8 mouse cellular contexts compared by ENCODE assay signal in the genomic region with DNA sequence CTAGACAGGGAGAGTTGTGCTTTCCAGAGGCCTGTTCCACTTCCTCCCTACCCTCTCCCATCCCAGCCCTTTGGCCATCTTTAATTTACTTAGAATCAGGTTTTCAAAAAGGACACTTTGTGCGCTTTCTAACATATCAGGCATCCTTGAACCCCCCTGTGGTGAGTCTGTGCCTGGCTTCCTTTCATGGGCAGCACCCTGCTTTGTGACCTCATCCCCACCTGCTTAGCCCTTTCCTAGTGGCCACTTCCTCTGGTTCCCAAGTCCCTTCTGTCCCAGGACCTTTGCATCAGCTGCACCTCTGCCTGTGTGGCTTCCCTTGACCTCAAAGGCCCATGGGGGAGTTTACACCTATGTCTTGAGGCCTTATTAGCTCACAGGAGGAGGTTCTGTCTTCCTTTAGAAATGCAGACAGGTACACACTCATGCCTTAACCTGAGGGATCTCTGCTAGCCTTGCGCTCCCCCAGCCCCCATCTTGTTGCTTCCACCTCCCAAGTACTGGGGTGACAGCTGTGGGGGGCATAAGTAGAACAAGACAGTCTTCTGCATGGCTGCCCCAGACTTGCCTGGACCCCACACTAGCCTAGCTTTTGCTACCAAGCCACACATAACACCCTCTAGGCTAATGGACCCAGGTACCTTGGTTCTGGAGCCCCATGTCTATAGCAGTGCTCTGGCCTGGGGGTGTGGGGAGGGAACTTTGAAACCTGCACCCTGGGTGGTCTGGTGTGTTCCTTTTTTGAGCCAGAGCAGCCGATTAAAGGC. TPM values are rescaled to one million over a fixed set of nuclear protein-coding genes. Genes with fewer than 3 reads are reported as not detected.
DNase-seq lines count a peak whose midpoint lies in the region; ATAC-seq and TF ChIP-seq lines count a peak whose summit lies in the region.

No protein-coding gene starts in this region.

- TF ChIP-seq RAD21 in MEL (IDR thresholded peaks at IDR 0.05; ENCODE audit: low read depth, low read length) = no peak

- 86% methylated on average over 3 of the region's 3 CpGs for WGBS in heart, embryonic 11.5 days (ENCODE audit: insufficient replicate concordance)
- WGBS in heart, embryonic 16.5 days = 82% methylated on average over 3 of the region's 3 CpGs
- 90% methylated on average over 3 of the region's 3 CpGs for WGBS in midbrain, embryonic 11.5 days

- intact Hi-C loops in heart, postnatal 36 days (cut with DNase I) = no loop called here

- H3K4me2 ChIP-seq in heart, embryonic 11.5 days = peak overlapping the region; percentile 80
- peak overlapping the region; percentile 85 for H3K4me2 ChIP-seq in heart, embryonic 16.5 days (ENCODE audit: low read depth, low read length)
- peak overlapping the region; percentile 90 for H3K4me2 ChIP-seq in midbrain, embryonic 11.5 days

- no peak for ATAC-seq in heart, embryonic 11.5 days (replicated peaks; ENCODE audit: insufficient number of reproducible peaks, low FRiP score, low TSS enrichment)
- no peak for ATAC-seq in heart, embryonic 16.5 days (replicated peaks; ENCODE audit: extremely low read depth, insufficient read depth, low FRiP score)
- ATAC-seq in midbrain, embryonic 11.5 days (ENCODE audit: low FRiP score) = no peak

- TF ChIP-seq EP300 in MEL (IDR thresholded peaks at IDR 0.05; ENCODE audit: low read depth in 1 of 2, low read length in 2 of 2) = no peak

- no peak for TF ChIP-seq CTCF in MEL (IDR thresholded peaks at IDR 0.05 in 2 of 3, conservative IDR thresholded peaks at IDR 0.05 in 1 of 3; ENCODE audit: control insufficient read depth in 1 of 3, insufficient read depth in 1 of 3, low read depth in 2 of 3, low read length in 3 of 3, poor library complexity in 1 of 3, severe bottlenecking in 1 of 3)

- no peaks in the 10 kb centered on the region for H3K27me3 ChIP-seq in heart, embryonic 11.5 days (ENCODE audit: control insufficient read depth, insufficient read depth, low read length)
- H3K27me3 ChIP-seq in MEL (ENCODE audit: control insufficient read depth in 1 of 2, insufficient read depth in 2 of 2, low read length in 2 of 2) = no peaks in the 10 kb centered on the region
- no peaks in the 10 kb centered on the region for H3K27me3 ChIP-seq in heart, embryonic 16.5 days (ENCODE audit: control insufficient read depth, insufficient read depth, low read length)
- H3K27me3 ChIP-seq in midbrain, embryonic 11.5 days (ENCODE audit: control insufficient read depth, insufficient read depth, low read length) = no peaks in the 10 kb centered on the region

- H3K27ac ChIP-seq in heart, embryonic 11.5 days (ENCODE audit: low read depth, low read length) = no peak overlapping the region
- H3K27ac ChIP-seq in MEL (ENCODE audit: control insufficient read depth, low read depth, low read length) = no peak overlapping the region
- H3K27ac ChIP-seq in heart, embryonic 16.5 days (ENCODE audit: low read length) = no peak overlapping the region
- no peak overlapping the region for H3K27ac ChIP-seq in midbrain, embryonic 11.5 days (ENCODE audit: low read depth, low read length)

- no peaks in the 10 kb centered on the region for H3K9me3 ChIP-seq in heart, embryonic 11.5 days (replicated peaks; ENCODE audit: control insufficient read depth, low read length)
- no peaks in the 10 kb centered on the region for H3K9me3 ChIP-seq in MEL (replicated peaks; ENCODE audit: insufficient read depth, low read length)
- no peaks in the 10 kb centered on the region for H3K9me3 ChIP-seq in heart, embryonic 16.5 days (replicated peaks; ENCODE audit: control insufficient read depth, low read length)
- H3K9me3 ChIP-seq in midbrain, embryonic 11.5 days (ENCODE audit: control insufficient read depth, low read length) = no peaks in the 10 kb centered on the region

- peaks cover 15% of the 10 kb centered on the region for H3K36me3 ChIP-seq in heart, embryonic 11.5 days (ENCODE audit: control insufficient read depth, insufficient read depth, low read length)
- H3K36me3 ChIP-seq in MEL (ENCODE audit: control insufficient read depth in 1 of 2, insufficient read depth in 2 of 2, low read length in 2 of 2) = peaks cover 0 to 11% of the 10 kb centered on the region in 2 experiments; a peak in 1 of 4 replicates
- H3K36me3 ChIP-seq in heart, embryonic 16.5 days (ENCODE audit: control insufficient read depth, insufficient read depth) = peaks cover 4% of the 10 kb centered on the region
- H3K36me3 ChIP-seq in midbrain, embryonic 11.5 days (ENCODE audit: control insufficient read depth, insufficient read depth, low read length) = peaks cover 12% of the 10 kb centered on the region; the same call in 1 of the 2 replicates

- H3K9ac ChIP-seq in heart, embryonic 11.5 days (ENCODE audit: low read depth, low read length) = peak overlapping the region; percentile 76
- peak overlapping the region; percentile 58 for H3K9ac ChIP-seq in MEL (ENCODE audit: control insufficient read depth, low read depth, low read length, poor library complexity, severe bottlenecking)
- H3K9ac ChIP-seq in heart, embryonic 16.5 days (ENCODE audit: low read length) = peak overlapping the region; percentile 91
- H3K9ac ChIP-seq in midbrain, embryonic 11.5 days (ENCODE audit: low read length) = peak overlapping the region; percentile 69

- DNase-seq in heart, postnatal 36 days = no peak
- DNase-seq in MEL (ENCODE audit: low read depth, low spot score) = no peak
- peak; percentile 82 for DNase-seq in midbrain, embryonic 11.5 days (ENCODE audit: low spot score, missing footprints)
- DNase-seq in left cerebral cortex, adult 9 months (ENCODE audit: low spot score in 2 of 2) = no peak
- DNase-seq in right cerebral cortex, postnatal 4 days = no peak
- DNase-seq in retina, embryonic 14.5 days (ENCODE audit: low spot score) = no peak

- peak overlapping the region; percentile 59 for H3K4me3 ChIP-seq in heart, embryonic 11.5 days (ENCODE audit: low read depth, low read length)
- H3K4me3 ChIP-seq in MEL (ENCODE audit: control insufficient read depth in 1 of 2, insufficient read depth in 1 of 2, low read depth in 2 of 2, low read length in 2 of 2) = peak overlapping the region in 1 of 2 experiments; percentile 61; a peak in 2 of 4 replicates
- peak overlapping the region; percentile 84 for H3K4me3 ChIP-seq in heart, embryonic 16.5 days (ENCODE audit: low read length)
- peak overlapping the region; percentile 80 for H3K4me3 ChIP-seq in midbrain, embryonic 11.5 days (ENCODE audit: low read depth, low read length)

- H3K79me2 ChIP-seq in MEL (ENCODE audit: control insufficient read depth, insufficient read depth, low read length, poor library complexity) = peaks cover 22% of the 10 kb centered on the region

- peaks cover 13% of the 10 kb centered on the region for H3K4me1 ChIP-seq in heart, embryonic 11.5 days (ENCODE audit: control insufficient read depth, insufficient read depth, low read length)
- H3K4me1 ChIP-seq in MEL (ENCODE audit: control insufficient read depth in 1 of 2, insufficient read depth in 2 of 2, low read length in 2 of 2) = peaks cover 0 to 21% of the 10 kb centered on the region in 2 experiments; a peak in 2 of 4 replicates
- peaks cover 19% of the 10 kb centered on the region for H3K4me1 ChIP-seq in heart, embryonic 16.5 days (ENCODE audit: control insufficient read depth, insufficient read depth, low read length)
- H3K4me1 ChIP-seq in midbrain, embryonic 11.5 days (ENCODE audit: control insufficient read depth, insufficient read depth, low read length) = peaks cover 15% of the 10 kb centered on the region

- TF ChIP-seq POLR2A in MEL (IDR thresholded peaks at IDR 0.05; ENCODE audit: control insufficient read depth in 1 of 2, insufficient read depth in 1 of 2, low read depth in 1 of 2, low read length in 2 of 2, poor library complexity in 1 of 2) = no peak

RNA-seq across cellular contexts. Expression of a gene that starts 1.3 kb away (rescaled TPM):
- polyA plus RNA-seq in heart, embryonic 11.5 days (2014; fragmentation: Nextera tagmentation; extraction: Ambion mirVana) = 95.9 and 102 TPM in 2 replicates
- 10 to 100 TPM; 32.1 to 32.3 TPM for total RNA-seq in heart, postnatal 36 days (2021)
- total RNA-seq in MEL (2012; rRNA removed) = 49.7 and 59.6 TPM in 2 replicates
- polyA plus RNA-seq in MEL (2012; ENCODE audit: insufficient read depth in 1 of 2, insufficient read length in 2 of 2, low read depth in 1 of 2, low replicate concordance in 2 of 2, missing spikeins in 1 of 2) = 100 to 1,000 TPM in 1 of 2 experiments, not detected in 1; 110 TPM
- 78.2 and 83.7 TPM in 2 replicates for polyA plus RNA-seq in heart, embryonic 16.5 days (2015; fragmentation: Nextera tagmentation; extraction: Ambion mirVana)
- 128 and 129 TPM in 2 replicates for polyA plus RNA-seq in midbrain, embryonic 11.5 days (2014; fragmentation: Nextera tagmentation; extraction: Ambion mirVana)

RNA-seq across cellular contexts. Expression of a gene that starts 5.6 kb away (rescaled TPM):
- 163 and 169 TPM in 2 replicates for polyA plus RNA-seq in heart, embryonic 11.5 days (2014; fragmentation: Nextera tagmentation; extraction: Ambion mirVana)
- 100 to 1,000 TPM; 117 to 129 TPM for total RNA-seq in heart, postnatal 36 days (2021)
- total RNA-seq in MEL (2012; rRNA removed) = 123 and 143 TPM in 2 replicates
- 100 to 1,000 TPM in 1 of 2 experiments, not detected in 1; 196 TPM for polyA plus RNA-seq in MEL (2012; ENCODE audit: insufficient read depth in 1 of 2, insufficient read length in 2 of 2, low read depth in 1 of 2, low replicate concordance in 2 of 2, missing spikeins in 1 of 2)
- 175 and 192 TPM in 2 replicates for polyA plus RNA-seq in heart, embryonic 16.5 days (2015; fragmentation: Nextera tagmentation; extraction: Ambion mirVana)
- polyA plus RNA-seq in midbrain, embryonic 11.5 days (2014; fragmentation: Nextera tagmentation; extraction: Ambion mirVana) = 249 and 251 TPM in 2 replicates

RNA-seq across cellular contexts. Expression of a gene that starts 6.9 kb away (rescaled TPM):
- 17.0 and 20.4 TPM in 2 replicates for polyA plus RNA-seq in heart, embryonic 11.5 days (2014; fragmentation: Nextera tagmentation; extraction: Ambion mirVana)
- total RNA-seq in heart, postnatal 36 days (2021) = 10 to 100 TPM; 26.2 to 29.9 TPM
- 26.3 and 28.5 TPM in 2 replicates for total RNA-seq in MEL (2012; rRNA removed)
- polyA plus RNA-seq in MEL (2012; ENCODE audit: insufficient read depth in 1 of 2, insufficient read length in 2 of 2, low read depth in 1 of 2, low replicate concordance in 2 of 2, missing spikeins in 1 of 2) = 10 to 100 TPM in 1 of 2 experiments, not detected in 1; 39.2 TPM
- polyA plus RNA-seq in heart, embryonic 16.5 days (2015; fragmentation: Nextera tagmentation; extraction: Ambion mirVana) = 41.7 and 48.7 TPM in 2 replicates
- 36.4 and 42.2 TPM in 2 replicates for polyA plus RNA-seq in midbrain, embryonic 11.5 days (2014; fragmentation: Nextera tagmentation; extraction: Ambion mirVana)

RNA-seq across cellular contexts. Expression of a gene that starts 15.4 kb away (rescaled TPM):
- polyA plus RNA-seq in heart, embryonic 11.5 days (2014; fragmentation: Nextera tagmentation; extraction: Ambion mirVana) = 0.90 and 1.4 TPM in 2 replicates
- total RNA-seq in heart, postnatal 36 days (2021) = 10 to 100 TPM; 18.1 to 18.6 TPM
- total RNA-seq in MEL (2012; rRNA removed) = 3.5 and 3.9 TPM in 2 replicates
- 1 to 10 TPM in 1 of 2 experiments, not detected in 1; 4.8 TPM for polyA plus RNA-seq in MEL (2012; ENCODE audit: insufficient read depth in 1 of 2, insufficient read length in 2 of 2, low read depth in 1 of 2, low replicate concordance in 2 of 2, missing spikeins in 1 of 2)
- polyA plus RNA-seq in heart, embryonic 16.5 days (2015; fragmentation: Nextera tagmentation; extraction: Ambion mirVana) = 0.37 and 0.76 TPM in 2 replicates
- polyA plus RNA-seq in midbrain, embryonic 11.5 days (2014; fragmentation: Nextera tagmentation; extraction: Ambion mirVana) = 4.0 and 4.7 TPM in 2 replicates

RNA-seq across cellular contexts. Expression of a gene that starts 17.6 kb away (rescaled TPM):
- 4.8 and 5.3 TPM in 2 replicates for polyA plus RNA-seq in heart, embryonic 11.5 days (2014; fragmentation: Nextera tagmentation; extraction: Ambion mirVana)
- total RNA-seq in heart, postnatal 36 days (2021) = 10 to 100 TPM; 15.8 to 20.2 TPM
- total RNA-seq in MEL (2012; rRNA removed) = 45.5 and 49.4 TPM in 2 replicates
- polyA plus RNA-seq in MEL (2012; ENCODE audit: insufficient read depth in 1 of 2, insufficient read length in 2 of 2, low read depth in 1 of 2, low replicate concordance in 2 of 2, missing spikeins in 1 of 2) = 10 to 100 TPM in 1 of 2 experiments, not detected in 1; 50.1 TPM
- polyA plus RNA-seq in heart, embryonic 16.5 days (2015; fragmentation: Nextera tagmentation; extraction: Ambion mirVana) = 12.3 and 12.5 TPM in 2 replicates
- 4.0 and 4.6 TPM in 2 replicates for polyA plus RNA-seq in midbrain, embryonic 11.5 days (2014; fragmentation: Nextera tagmentation; extraction: Ambion mirVana)
